Comparison of ENCODE assay signal across 8 mouse cellular contexts in the genomic region with DNA sequence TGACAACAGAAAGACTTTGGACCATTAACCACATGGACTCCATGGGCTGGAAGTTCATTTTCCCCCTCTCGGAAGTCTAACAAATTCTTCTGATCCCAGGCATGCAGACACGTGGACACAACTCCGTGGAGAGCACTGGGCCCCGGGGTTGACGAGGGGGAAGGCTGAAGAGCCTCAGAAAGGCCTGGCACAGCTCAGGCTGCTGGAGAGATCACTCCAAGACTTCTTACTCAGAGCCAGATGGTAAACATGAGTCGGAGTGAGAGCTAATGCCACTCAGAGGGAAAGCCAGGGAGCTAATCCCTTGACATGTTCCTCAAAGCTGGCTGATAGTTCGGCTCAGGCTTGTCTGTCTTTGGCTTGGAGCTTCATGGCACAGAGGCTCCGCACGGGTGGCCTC. TPM values are rescaled to one million over a fixed set of nuclear protein-coding genes. Genes with fewer than 3 reads are reported as not detected.
A peak's percentile ranks its signal among the peaks of the same experiment; 100 is the strongest.
DNase-seq lines count a peak whose midpoint lies in the region; ATAC-seq and TF ChIP-seq lines count a peak whose summit lies in the region.
"Had no signal": no experiment of that assay in that cellular context is flagged by ENCODE, and none has a peak within 500 bp of the region (broad histone marks: within the 10 kb centered on the region; RNA-seq: fewer than 3 reads in every experiment).

No protein-coding gene starts in this region.

- peak; percentile 31 for ATAC-seq in kidney, embryonic 16.5 days (ENCODE audit: low FRiP score, low TSS enrichment)
- ATAC-seq in embryonic facial prominence, embryonic 13.5 days (ENCODE audit: insufficient number of reproducible peaks, insufficient read depth, low FRiP score, low TSS enrichment, low read depth) = 0 out of 2 replicates have a peak, but pooled peaks have one; percentile 12
- ATAC-seq in inflammation-experienced regulatory T-cells, adult 6 months = no peak

- no peak overlapping the region for H3K4me3 ChIP-seq in kidney, embryonic 16.5 days (ENCODE audit: low read length)
- H3K4me3 ChIP-seq in embryonic facial prominence, embryonic 13.5 days = no peak overlapping the region
- no peak overlapping the region for H3K4me3 ChIP-seq in lung, adult 2 months (replicated peaks; ENCODE audit: extremely low read depth, low read depth, low read length)

- H3K4me1 ChIP-seq in kidney, embryonic 16.5 days (ENCODE audit: insufficient read depth, low read length) = peaks cover 14% of the 10 kb centered on the region
- peaks cover 28% of the 10 kb centered on the region for H3K4me1 ChIP-seq in embryonic facial prominence, embryonic 13.5 days
- H3K4me1 ChIP-seq in lung, adult 2 months (ENCODE audit: control insufficient read depth, insufficient read depth, low read length) = peaks cover 5% of the 10 kb centered on the region

- no peak overlapping the region for H3K27ac ChIP-seq in kidney, embryonic 16.5 days (ENCODE audit: low read length)
- H3K27ac ChIP-seq in embryonic facial prominence, embryonic 13.5 days = peak overlapping the region; percentile 60; the same call in 1 of the 2 replicates
- H3K27ac ChIP-seq: liver, embryonic 14.5 days had no signal

- TF ChIP-seq POLR2A in lung, adult 2 months (IDR thresholded peaks at IDR 0.05; ENCODE audit: borderline replicate concordance, extremely low read depth, low read depth, low read length) = no peak

- 34% methylated on average over 9 of the region's 9 CpGs for WGBS in kidney, embryonic 16.5 days
- 30% methylated on average over 9 of the region's 9 CpGs for WGBS in embryonic facial prominence, embryonic 13.5 days
- 28% methylated on average over 9 of the region's 9 CpGs for WGBS in lung, adult 2 months

- H3K4me2 ChIP-seq in kidney, embryonic 16.5 days (replicated peaks; ENCODE audit: low read depth, low read length) = no peak overlapping the region
- peak overlapping the region; percentile 37 for H3K4me2 ChIP-seq in embryonic facial prominence, embryonic 13.5 days

- H3K9me3 ChIP-seq in kidney, embryonic 16.5 days (ENCODE audit: low read length) = no peaks in the 10 kb centered on the region
- H3K9me3 ChIP-seq in embryonic facial prominence, embryonic 13.5 days = no peaks in the 10 kb centered on the region

- H3K36me3 ChIP-seq in kidney, embryonic 16.5 days (ENCODE audit: insufficient read depth, low read length) = peaks cover 5% of the 10 kb centered on the region; the same call in 1 of the 2 replicates
- H3K36me3 ChIP-seq in embryonic facial prominence, embryonic 13.5 days = peaks cover 8% of the 10 kb centered on the region

- DNase-seq in kidney, postnatal 36 days = no peak
- DNase-seq in lung, adult 2 months = peak; percentile 37
- DNase-seq in skeletal muscle tissue, adult 2 months (ENCODE audit: low read depth, low spot score) = peak; percentile 4
- no peak for DNase-seq in spleen, postnatal 4 days (ENCODE audit: low spot score in 2 of 2)

- no peak for TF ChIP-seq CTCF in lung, adult 2 months (IDR thresholded peaks at IDR 0.05; ENCODE audit: insufficient read depth, low read length)

- no peak overlapping the region for H3K9ac ChIP-seq in kidney, embryonic 16.5 days (replicated peaks; ENCODE audit: low read length)
- no peak overlapping the region for H3K9ac ChIP-seq in embryonic facial prominence, embryonic 13.5 days
- H3K9ac ChIP-seq: liver, embryonic 14.5 days had no signal

- H3K27me3 ChIP-seq in kidney, embryonic 16.5 days (ENCODE audit: insufficient read depth, low read length) = 0 out of 2 replicates have a peak, but pooled peaks cover 6% of the 10 kb centered on the region
- H3K27me3 ChIP-seq in embryonic facial prominence, embryonic 13.5 days = peaks cover 24% of the 10 kb centered on the region

RNA-seq across cellular contexts. Expression of a gene that starts 14.0 kb away (rescaled TPM):
- polyA plus RNA-seq in kidney, embryonic 16.5 days (2015; fragmentation: Nextera tagmentation; extraction: Ambion mirVana) = 0.10 TPM in 1 of 2 replicates, not detected in the other
- polyA plus RNA-seq in embryonic facial prominence, embryonic 13.5 days (2015; fragmentation: Nextera tagmentation; extraction: Ambion mirVana) = not detected in 2 replicates
- polyA plus RNA-seq in lung, adult 2 months (2012; rRNA removed) = not detected in 2 replicates
- not detected for polyA plus RNA-seq in inflammation-experienced regulatory T-cells, adult 6 months (2017; shearing (Covaris generic))
- polyA plus RNA-seq: liver, embryonic 14.5 days had no signal

RNA-seq across cellular contexts. Expression of a gene that starts 24.7 kb away (rescaled TPM):
- 3.7 and 5.0 TPM in 2 replicates for polyA plus RNA-seq in kidney, embryonic 16.5 days (2015; fragmentation: Nextera tagmentation; extraction: Ambion mirVana)
- 0.24 and 1.2 TPM in 2 replicates for polyA plus RNA-seq in embryonic facial prominence, embryonic 13.5 days (2015; fragmentation: Nextera tagmentation; extraction: Ambion mirVana)
- polyA plus RNA-seq in lung, adult 2 months (2012; rRNA removed) = 511 and 692 TPM in 2 replicates
- not detected for polyA plus RNA-seq in inflammation-experienced regulatory T-cells, adult 6 months (2017; shearing (Covaris generic))

RNA-seq across cellular contexts. Expression of a gene that starts 36.2 kb away (rescaled TPM):
- polyA plus RNA-seq in kidney, embryonic 16.5 days (2015; fragmentation: Nextera tagmentation; extraction: Ambion mirVana) = 143 and 157 TPM in 2 replicates
- 131 and 132 TPM in 2 replicates for polyA plus RNA-seq in embryonic facial prominence, embryonic 13.5 days (2015; fragmentation: Nextera tagmentation; extraction: Ambion mirVana)
- polyA plus RNA-seq in lung, adult 2 months (2012; rRNA removed) = 2.9 and 4.9 TPM in 2 replicates
- 100 to 1,000 TPM in 1 of 3 experiments, 10 to 100 TPM in 2; 18.4 to 106 (median 18.6) TPM for polyA plus RNA-seq in inflammation-experienced regulatory T-cells, adult 6 months (2017; shearing (Covaris generic))

RNA-seq across cellular contexts. Expression of a gene that starts 36.4 kb away (rescaled TPM):
- 109 and 159 TPM in 2 replicates for polyA plus RNA-seq in kidney, embryonic 16.5 days (2015; fragmentation: Nextera tagmentation; extraction: Ambion mirVana)
- polyA plus RNA-seq in embryonic facial prominence, embryonic 13.5 days (2015; fragmentation: Nextera tagmentation; extraction: Ambion mirVana) = not detected in 2 replicates
- 1.1 and 1.3 TPM in 2 replicates for polyA plus RNA-seq in lung, adult 2 months (2012; rRNA removed)
- polyA plus RNA-seq in inflammation-experienced regulatory T-cells, adult 6 months (2017; shearing (Covaris generic)) = not detected
- polyA plus RNA-seq: liver, embryonic 14.5 days had no signal

RNA-seq across cellular contexts. Expression of a gene that starts 54.9 kb away (rescaled TPM):
- 1.7 TPM in 2 replicates for polyA plus RNA-seq in kidney, embryonic 16.5 days (2015; fragmentation: Nextera tagmentation; extraction: Ambion mirVana)
- 3.3 and 4.2 TPM in 2 replicates for polyA plus RNA-seq in embryonic facial prominence, embryonic 13.5 days (2015; fragmentation: Nextera tagmentation; extraction: Ambion mirVana)
- 0.18 and 0.19 TPM in 2 replicates for polyA plus RNA-seq in lung, adult 2 months (2012; rRNA removed)
- polyA plus RNA-seq in inflammation-experienced regulatory T-cells, adult 6 months (2017; shearing (Covaris generic)) = under 1 TPM in 2 of 3 experiments, not detected in 1; 0.20 to 0.40 TPM

Comparison
In these comparisons a context has a peak if more than half of its experiments do, and no peak if none do; other contexts are left out.
1. DNase-seq: peak in lung, adult 2 months (single experiment) and skeletal muscle tissue, adult 2 months (single experiment); none in kidney, postnatal 36 days (0 of 2) and spleen, postnatal 4 days (0 of 2).
2. RNA of a gene that starts 24.7 kb away (polyA plus RNA-seq): 511 to 692 TPM in lung, adult 2 months; 3.7 to 5.0 TPM in kidney, embryonic 16.5 days, 0.24 to 1.2 TPM in embryonic facial prominence, embryonic 13.5 days and not detected in inflammation-experienced regulatory T-cells, adult 6 months; every median in the first group is over 10 times any median in the second.